Mouse (Mus musculus): Measurements from ENCODE around the gene Hamp.

The Hamp gene

DNA sequence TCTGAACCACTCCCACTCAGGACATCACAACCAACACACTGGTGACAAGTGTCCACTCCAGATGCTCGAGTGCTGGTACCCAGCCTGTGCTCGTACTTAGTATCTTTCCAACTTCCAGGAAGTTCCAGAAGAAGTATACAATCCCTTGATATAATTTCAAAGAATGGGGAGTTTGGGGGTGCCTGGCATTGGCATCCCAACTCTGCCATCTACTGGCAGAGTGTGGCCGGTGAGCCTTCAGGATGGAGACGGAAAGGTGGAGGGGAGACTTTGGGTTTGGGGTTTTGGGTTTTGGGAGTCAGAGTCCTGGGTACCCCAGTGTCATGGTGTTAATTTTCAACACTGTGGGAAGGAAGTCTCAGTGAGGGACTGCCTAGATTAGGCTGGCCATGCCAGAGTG lies 39.8 kb downstream of the Hamp start:
- no peak for DNase-seq

DNA sequence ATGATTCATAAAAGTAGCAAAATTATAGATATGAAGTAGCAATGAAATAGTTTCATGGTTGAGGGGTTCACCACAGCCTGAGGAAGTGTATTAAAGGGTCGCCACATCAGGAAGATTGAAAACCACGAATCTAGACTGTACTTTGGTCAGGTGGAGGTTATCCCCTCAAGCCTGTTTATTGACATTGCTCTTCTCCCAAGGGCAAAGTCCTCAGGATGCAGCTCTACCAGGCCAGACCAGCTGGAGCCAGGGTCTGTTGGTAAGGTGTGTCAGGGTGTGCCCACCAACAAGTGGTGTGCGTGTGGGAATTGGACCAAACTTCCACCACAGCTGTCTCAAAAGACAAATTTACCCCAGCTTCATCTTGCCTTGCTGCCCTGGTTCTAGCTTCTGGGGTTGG lies 48.6 kb downstream of the Hamp start:
- no peak for DNase-seq

DNA sequence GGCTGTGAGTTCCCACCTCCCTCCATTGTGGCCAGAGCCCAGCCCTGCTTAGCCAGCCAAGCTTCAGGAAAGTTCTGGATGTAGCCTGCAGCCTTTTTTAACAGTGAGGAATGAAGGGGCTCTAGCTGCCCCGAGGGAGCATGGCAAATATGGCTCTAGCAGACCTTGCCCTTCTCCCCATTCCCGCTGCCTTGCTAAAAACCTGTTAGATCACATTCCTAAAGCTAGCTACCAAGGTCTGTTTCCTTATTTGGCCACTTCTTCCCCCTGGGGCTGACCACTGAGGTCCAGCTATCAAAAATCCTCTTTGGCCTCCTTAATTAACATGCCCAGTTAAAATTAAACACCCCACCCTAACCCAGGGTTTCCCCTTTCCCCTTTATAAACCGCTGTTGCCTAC lies 51.3 kb downstream of the Hamp start:
- no peak for DNase-seq
